Mouse (Mus musculus) myocyte (in vitro differentiated cells): ENCODE data around the gene Thada.

Source experiments
- CEBPB ChIP-seq: IDR thresholded peaks from 2 replicates; pipeline ENCODE4 v1.6.1; 2011; ENCODE audit warnings: mild to moderate bottlenecking, moderate library complexity; ENCODE audit not compliant: poor library complexity, insufficient read depth, severe bottlenecking
- E2F4 ChIP-seq: IDR thresholded peaks from one replicate; pipeline ENCODE4 v1.6.1; 2011; ENCODE audit warnings: mild to moderate bottlenecking, control low read depth, moderate library complexity; ENCODE audit not compliant: insufficient read depth
- MAX ChIP-seq: IDR thresholded peaks from one replicate; pipeline ENCODE4 v1.6.1; 2011; ENCODE audit warnings: low read depth, mild to moderate bottlenecking, control low read depth
- MYOG ChIP-seq, 3 experiments: IDR thresholded peaks; one replicate each; pipeline ENCODE4 v1.6.1; 2011; ENCODE audit warnings: control low read depth in 2 of 3, low read depth in 2 of 3, mild to moderate bottlenecking in 2 of 3; ENCODE audit not compliant: insufficient read length in 2 of 3, control insufficient read depth in 1 of 3, insufficient read depth in 1 of 3
- POLR2A ChIP-seq: IDR thresholded peaks from one replicate; pipeline ENCODE4 v1.6.1; 2011; ENCODE audit warnings: low read depth, mild to moderate bottlenecking, control low read depth, moderate library complexity; ENCODE audit not compliant: insufficient read length
- POLR2AphosphoS2 ChIP-seq: IDR thresholded peaks from one replicate; pipeline ENCODE4 v1.6.1; 2011; ENCODE audit warnings: low read depth, control low read depth; ENCODE audit not compliant: insufficient read length
- TCF12 ChIP-seq: IDR thresholded peaks from one replicate; pipeline ENCODE4 v1.6.1; 2011; ENCODE audit warnings: mild to moderate bottlenecking, control low read depth; ENCODE audit not compliant: poor library complexity, insufficient read depth, severe bottlenecking
- USF1 ChIP-seq: IDR thresholded peaks from one replicate; pipeline ENCODE4 v1.6.1; 2011; ENCODE audit warnings: low read depth, mild to moderate bottlenecking, control low read depth, moderate library complexity

DNA sequence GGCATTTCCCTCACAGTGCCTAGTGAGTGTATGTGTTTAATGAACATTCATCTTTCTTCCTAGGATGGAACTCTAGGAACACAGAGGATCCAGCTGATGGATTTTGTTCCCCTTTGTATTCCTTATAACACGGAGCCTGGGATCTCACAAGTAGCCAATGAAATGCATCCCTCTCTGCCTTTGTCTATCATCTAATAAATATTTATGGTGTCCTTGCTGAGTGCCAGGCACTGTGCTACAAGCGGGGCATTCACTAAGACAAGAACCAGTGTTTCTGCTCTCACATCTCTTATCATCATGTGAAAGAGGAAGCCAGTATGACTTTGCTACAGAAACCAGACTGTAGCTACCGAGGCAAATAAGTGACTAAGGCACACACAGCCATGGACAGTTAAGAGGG is 42.7 kb upstream of the Thada start:
- no peak for TF ChIP-seq MAX
- no peak for TF ChIP-seq POLR2A
- TF ChIP-seq E2F4 = no peak
- TF ChIP-seq USF1 = no peak
- TF ChIP-seq POLR2AphosphoS2 = no peak
- TF ChIP-seq TCF12 = no peak
- TF ChIP-seq MYOG (IDR thresholded peaks at IDR 0.05; ENCODE audit: control insufficient read depth in 1 of 3, insufficient read depth in 1 of 3, insufficient read length in 2 of 3, low read depth in 2 of 3) = no peak
- TF ChIP-seq CEBPB = no peak
